In genomic region chr1:50927077-50927611, GRCm38 (mm10) we compare ENCODE assay signal across 9 mouse cellular contexts. TPM values are rescaled to one million over a fixed set of nuclear protein-coding genes. Genes with fewer than 3 reads are reported as not detected.
DNase-seq lines count a peak whose midpoint lies in the region; ATAC-seq and TF ChIP-seq lines count a peak whose summit lies in the region.
"Had no signal": no experiment of that assay in that cellular context is flagged by ENCODE, and none has a peak within 500 bp of the region (broad histone marks: within the 10 kb centered on the region; RNA-seq: fewer than 3 reads in every experiment).

No protein-coding gene starts in this region.

- peak; percentile 80 to 82 for DNase-seq in adrenal gland, postnatal 36 days
- DNase-seq in heart, adult 2 months, result peak; percentile 79 to 84
- DNase-seq in kidney, adult 18-20 months, result peak; percentile 55
- peak; percentile 95 to 98 for DNase-seq in left cerebral cortex, postnatal 36 days (ENCODE audit: low spot score in 2 of 2)
- DNase-seq in mesoderm, embryonic 11.5 days (ENCODE audit: low read depth, low spot score), result peak; percentile 93
- DNase-seq in right cerebral cortex, postnatal 4 days, result peak; percentile 91
- no peak for DNase-seq in c-Kit-positive CD71-positive TER-119-positive erythroid progenitor cells, embryonic 14.5 days (ENCODE audit: low spot score)

- H3K36me3 ChIP-seq in embryonic facial prominence, embryonic 13.5 days, result no peaks in the 10 kb centered on the region
- H3K36me3 ChIP-seq in heart, adult 2 months (ENCODE audit: control insufficient read depth, insufficient read depth, low read length), result no peaks in the 10 kb centered on the region

- H3K4me1 ChIP-seq in embryonic facial prominence, embryonic 13.5 days, result peaks cover 17% of the 10 kb centered on the region
- peaks cover 2% of the 10 kb centered on the region; the same call in 1 of the 2 replicates for H3K4me1 ChIP-seq in heart, adult 2 months (ENCODE audit: control insufficient read depth, insufficient read depth, low read length)

- no peaks in the 10 kb centered on the region for H3K9me3 ChIP-seq in embryonic facial prominence, embryonic 13.5 days

- H3K79me2 ChIP-seq in heart, adult 2 months (replicated peaks; ENCODE audit: control insufficient read depth, insufficient read depth, low read length), result no peaks in the 10 kb centered on the region

- no peak for TF ChIP-seq EP300 in heart, adult 2 months (IDR thresholded peaks at IDR 0.05; ENCODE audit: insufficient read depth, low read depth, low read length)

- intact Hi-C loops in heart, adult 2 months (cut with DNase I), result no loop called here
- intact Hi-C loops in left cerebral cortex, postnatal 36 days (cut with DNase I), result loop anchor here (2.0 kb wide), 1 partner anchor 408 kb away; no protein-coding TSS in a partner anchor

- TF ChIP-seq POLR2A in heart, adult 2 months (IDR thresholded peaks at IDR 0.05; ENCODE audit: insufficient read depth, low read depth, low read length), result no peak

- peak; percentile 57 for TF ChIP-seq CTCF in heart, adult 2 months (IDR thresholded peaks at IDR 0.05)

- peak overlapping the region; percentile 100 for H3K4me2 ChIP-seq in embryonic facial prominence, embryonic 13.5 days

- peak overlapping the region; percentile 59 for H3K4me3 ChIP-seq in embryonic facial prominence, embryonic 13.5 days
- peak overlapping the region; percentile 48 for H3K4me3 ChIP-seq in heart, adult 2 months

- ATAC-seq in embryonic facial prominence, embryonic 13.5 days (ENCODE audit: insufficient number of reproducible peaks, insufficient read depth, low FRiP score, low TSS enrichment, low read depth), result peak; percentile 93

- peak overlapping the region; percentile 69 for H3K9ac ChIP-seq in embryonic facial prominence, embryonic 13.5 days
- H3K9ac ChIP-seq in heart, adult 2 months (ENCODE audit: low read depth, low read length), result peak overlapping the region; percentile 8

- H3K27me3 ChIP-seq in embryonic facial prominence, embryonic 13.5 days, result peaks cover 68% of the 10 kb centered on the region
- peaks cover 9% of the 10 kb centered on the region for H3K27me3 ChIP-seq in heart, adult 2 months (ENCODE audit: control insufficient read depth, insufficient read depth, low read length)

- WGBS in embryonic facial prominence, embryonic 13.5 days, result under 1% methylated on average over 37 of the region's 37 CpGs
- whole genome bisulfite sequencing in heart, adult 2 months, result under 1% methylated on average over 37 of the region's 37 CpGs

- no peak overlapping the region for H3K27ac ChIP-seq in embryonic facial prominence, embryonic 13.5 days
- no peak overlapping the region for H3K27ac ChIP-seq in heart, adult 2 months

RNA-seq across cellular contexts. Expression of gene Tmeff2, which starts 26.7 kb away (rescaled TPM):
- 1 to 10 TPM; 5.1 to 5.8 TPM for total RNA-seq in adrenal gland, postnatal 36 days (2021)
- polyA plus RNA-seq in embryonic facial prominence, embryonic 13.5 days (2015; fragmentation: Nextera tagmentation; extraction: Ambion mirVana), result 4.3 and 6.2 TPM in 2 replicates
- under 1 TPM; 0.34 to 0.52 TPM for total RNA-seq in heart, adult 2 months (2021)
- 0.68 and 0.70 TPM in 2 replicates for polyA plus RNA-seq in heart, adult 2 months (2012; rRNA removed)
- total RNA-seq in left cerebral cortex, postnatal 36 days (2021), result 10 to 100 TPM; 47.9 to 54.4 TPM
- total RNA-seq: neutrophil, adult 5-6 weeks had no signal

Comparison
In these comparisons a context has a peak if more than half of its experiments do, and no peak if none do; other contexts are left out.
1. RNA of gene Tmeff2, which starts 26.7 kb away (total RNA-seq): 47.9 to 54.4 TPM in left cerebral cortex, postnatal 36 days; 5.1 to 5.8 TPM in adrenal gland, postnatal 36 days and 0.34 to 0.52 TPM in heart, adult 2 months; every median in the first group is over 4 times any median in the second.